Mouse (Mus musculus) adrenal gland, postnatal 10 days (tissue): ENCODE results near the gene Tle1. TPM values are rescaled to one million over a fixed set of nuclear protein-coding genes. Genes with fewer than 3 reads are reported as not detected.
A peak's percentile ranks its signal among the peaks of the same experiment; 100 is the strongest.

Experiments
- DNase-seq: peaks from one replicate; pipeline ENCODE4 v3.0.0; 2021; ENCODE audit warnings: mixed read lengths
- total RNA-seq, 2 experiments: library from RNA; stranded (reverse); gene quantifications; 2 replicates each; pipeline ENCODE4 v1.2.3; 2021

The Tle1 gene
- total RNA-seq, 2 experiments from 2014 or later, result 43.4 to 50.9 TPM

DNA sequence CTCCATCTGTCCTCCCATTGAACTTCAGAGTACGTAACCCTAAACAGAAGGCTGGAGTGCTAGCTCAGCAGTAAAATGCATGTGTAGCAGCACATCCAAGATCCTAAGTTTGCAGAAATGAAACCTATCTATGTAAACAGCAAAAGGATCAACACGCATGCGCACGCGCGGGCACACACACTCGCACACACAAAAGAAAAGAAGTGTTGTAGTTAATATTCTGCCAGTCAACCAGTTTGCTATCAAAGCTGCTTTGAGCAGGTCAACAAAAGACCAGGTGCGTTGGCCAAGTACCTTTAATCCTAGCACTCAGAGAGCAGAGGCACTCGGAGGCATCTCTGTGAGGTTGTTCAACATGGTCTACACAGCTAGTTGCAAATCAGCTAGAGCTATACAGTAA, 35.0 kb downstream of the Tle1 start:
- DNase-seq, result no peak

GRCm38 (mm10) chr4:72162445-72163218, 38.1 kb downstream of the Tle1 start:
- no peak for DNase-seq

DNA sequence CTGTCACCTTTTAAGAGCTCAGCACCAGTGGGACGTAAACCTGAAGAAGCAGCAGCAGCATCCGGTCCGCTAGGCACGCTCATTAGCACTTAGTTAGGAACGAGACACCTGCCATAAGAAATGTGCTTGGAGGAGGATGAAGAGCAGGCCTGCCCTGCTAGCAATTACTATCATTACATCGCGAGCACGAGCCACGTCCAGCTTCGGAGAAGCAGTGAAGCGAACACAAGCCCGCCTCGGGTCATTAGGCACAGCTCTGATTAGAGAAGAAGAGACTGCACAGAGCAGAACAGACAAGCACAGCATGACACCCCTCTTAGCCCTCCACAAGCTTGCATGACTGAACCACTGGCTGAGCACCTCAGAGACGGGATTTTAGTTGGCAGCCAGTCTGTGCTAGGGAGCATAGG, 40.6 kb downstream of the Tle1 start:
- no peak for DNase-seq

DNA sequence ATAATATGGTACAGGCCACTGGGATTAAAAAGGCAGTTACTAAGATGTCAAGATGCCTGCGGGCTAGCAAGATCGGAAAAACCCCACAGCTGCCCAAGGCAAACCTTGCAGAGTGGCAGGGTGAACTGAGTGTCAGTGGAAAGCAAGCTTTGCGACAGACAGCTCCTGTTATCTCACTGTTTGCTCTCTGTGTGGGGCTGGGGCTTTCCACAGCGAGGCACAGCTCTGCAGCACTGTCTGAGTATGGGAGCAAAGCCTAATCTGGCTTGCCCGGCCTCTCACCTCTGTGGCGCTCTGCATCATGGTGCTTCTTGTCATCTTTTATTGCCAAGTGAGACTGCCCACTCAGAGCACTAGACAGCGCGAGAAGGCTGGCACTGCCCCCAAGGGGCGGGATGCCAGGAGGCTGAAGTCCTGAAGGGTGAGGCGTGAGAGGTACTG, 42.8 kb downstream of the Tle1 start:
- DNase-seq, result no peak

DNA sequence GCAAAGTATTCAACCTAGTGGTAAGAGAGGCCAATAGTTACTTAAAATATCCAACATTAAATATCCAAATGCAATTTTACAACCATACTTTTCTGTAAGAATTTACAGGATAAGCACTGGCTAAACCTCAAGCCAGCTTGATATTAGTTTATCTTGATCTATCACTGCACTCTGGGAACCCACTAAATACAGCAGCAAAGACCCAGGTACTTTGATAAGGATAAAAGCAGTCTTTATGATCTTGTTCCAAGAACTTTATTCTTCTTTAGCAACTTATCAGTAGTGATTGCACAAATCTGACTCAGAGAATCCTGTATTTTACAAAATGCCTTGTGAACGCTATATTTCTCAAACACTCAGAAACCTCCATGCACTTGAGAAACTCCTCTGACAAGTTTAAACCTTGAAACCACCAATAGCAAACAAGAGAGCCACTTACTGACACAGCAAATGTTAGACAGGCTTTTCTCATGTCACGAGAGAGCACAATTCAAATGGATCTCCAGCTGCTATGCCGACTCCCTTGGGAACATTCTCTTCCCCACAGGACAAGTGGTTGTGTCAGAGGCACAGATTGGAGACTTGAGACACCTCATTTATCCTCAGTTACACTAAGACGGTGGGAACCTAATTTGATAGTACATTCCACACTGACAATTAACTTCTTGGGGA, 50.1 kb downstream of the Tle1 start:
- no peak for DNase-seq

GRCm38 (mm10) chr4:72146003-72146402, 54.7 kb downstream of the Tle1 start:
- DNase-seq, result no peak

GRCm38 (mm10) chr4:72144541-72144940, 56.2 kb downstream of the Tle1 start:
- no peak for DNase-seq

GRCm38 (mm10) chr4:72140706-72141105, 60.0 kb downstream of the Tle1 start:
- no peak for DNase-seq

DNA sequence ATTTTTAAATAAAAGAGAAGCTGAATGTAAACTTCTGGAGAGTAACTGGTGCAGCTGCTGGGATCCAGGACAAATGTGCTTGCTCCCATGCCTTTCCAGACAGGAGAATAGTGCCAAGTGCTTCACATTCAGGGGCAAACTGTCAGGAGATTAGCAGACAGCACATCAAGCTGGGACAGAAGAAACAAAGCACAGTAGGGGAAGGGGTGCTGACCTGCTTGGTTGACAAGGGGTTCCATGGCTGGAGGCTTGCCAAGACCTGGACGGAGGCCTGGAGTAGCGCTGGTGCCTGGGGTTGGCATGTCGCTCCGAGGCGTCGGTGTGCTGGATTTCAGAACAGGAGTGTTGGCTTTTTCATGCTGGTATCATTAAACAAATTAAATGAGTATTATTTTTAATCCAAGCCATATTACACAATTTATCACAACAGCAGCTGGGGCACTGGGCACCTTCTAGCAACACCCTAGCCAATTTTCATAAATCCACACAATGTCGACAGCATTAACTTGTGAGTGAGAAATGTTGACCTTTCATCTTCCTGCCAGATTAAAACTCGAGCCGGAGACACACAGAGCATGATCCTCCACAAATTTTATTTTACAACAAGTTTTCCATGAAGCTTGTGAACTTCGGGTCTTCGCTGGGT, 61.1 kb downstream of the Tle1 start:
- DNase-seq, result peak; percentile 21

DNA sequence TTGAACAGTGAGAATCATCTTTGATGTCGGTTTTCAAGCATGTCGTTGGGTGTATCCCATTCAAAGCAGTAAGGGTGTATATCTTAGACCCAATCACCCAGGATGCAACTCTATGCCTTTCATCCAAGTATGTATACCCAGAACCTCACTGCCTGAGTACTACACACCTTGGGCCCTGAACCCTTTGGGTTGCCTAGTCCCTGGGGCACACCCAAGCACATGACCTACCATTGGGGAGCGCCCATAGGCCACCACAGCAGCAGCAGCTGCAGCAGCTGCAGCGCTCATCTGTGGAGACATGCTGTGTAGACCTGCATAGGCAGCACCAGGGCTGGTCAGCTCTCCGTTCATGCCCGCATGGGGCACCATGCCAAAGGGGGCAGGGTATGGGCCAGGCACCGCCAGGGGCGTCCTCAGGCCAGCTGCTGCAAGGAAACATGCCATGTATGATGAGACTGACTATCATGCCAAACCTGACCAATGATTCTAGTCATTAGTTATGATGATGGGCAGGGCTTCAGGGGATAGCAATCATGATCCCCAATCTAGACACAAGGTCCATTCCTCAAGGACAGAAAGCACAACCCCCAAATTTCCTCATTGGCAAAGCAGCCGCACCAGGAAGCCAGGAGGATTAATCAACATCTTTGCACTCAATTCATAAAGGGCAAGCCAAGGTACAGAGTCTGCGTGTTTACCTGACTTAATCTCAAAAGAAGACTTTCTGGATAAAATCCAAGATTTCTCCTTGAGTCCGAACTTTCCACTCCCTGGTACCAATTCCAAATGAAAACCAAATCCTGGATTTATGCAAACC, 62.2 kb downstream of the Tle1 start:
- DNase-seq, result no peak

GRCm38 (mm10) chr4:72132646-72133045, 68.1 kb downstream of the Tle1 start:
- DNase-seq, result no peak

DNA sequence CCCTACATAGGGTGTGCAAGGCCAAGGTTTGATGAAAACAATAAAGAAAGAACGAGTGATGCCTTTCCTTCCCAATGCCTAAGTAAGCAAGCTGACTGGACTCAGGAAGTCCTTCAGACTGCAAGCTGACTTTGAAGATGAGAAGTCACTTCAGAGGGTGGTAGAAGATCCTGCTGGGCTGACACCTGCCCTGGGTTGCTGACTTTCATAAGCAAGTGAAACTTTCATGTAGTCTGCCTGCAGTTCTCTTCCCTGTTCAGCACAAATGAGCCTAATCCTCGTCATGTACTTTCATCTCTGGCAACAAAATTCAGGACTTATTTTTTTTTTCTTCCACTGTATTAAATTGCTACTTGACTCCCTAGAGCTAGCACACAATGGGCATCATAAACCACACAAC, 73.1 kb downstream of the Tle1 start:
- DNase-seq, result no peak

- no peak for DNase-seq
Measured at GRCm38 (mm10) chr4:72124790-72125189, 75.9 kb downstream of the Tle1 start.

GRCm38 (mm10) chr4:72122837-72123236, 77.9 kb downstream of the Tle1 start:
- DNase-seq, result no peak

DNA sequence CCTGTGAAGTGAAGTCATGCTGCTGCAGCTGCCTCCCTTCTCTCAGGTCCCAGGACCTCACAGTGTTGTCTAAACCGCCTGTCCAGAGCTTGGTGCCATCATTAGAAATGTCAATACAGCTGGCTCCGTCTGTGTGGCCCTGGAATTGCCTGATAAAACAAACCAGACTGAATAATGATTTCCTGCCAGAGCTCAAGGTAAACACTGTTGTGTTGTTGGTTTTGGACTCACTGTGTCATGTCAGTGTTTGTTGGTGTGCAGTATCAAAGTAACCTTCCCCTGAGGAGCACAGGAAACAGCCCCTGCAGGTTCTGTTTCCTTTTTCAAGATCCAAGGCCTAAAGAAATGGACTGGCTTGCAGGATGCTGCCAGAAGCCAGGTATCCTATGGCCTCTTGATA, 78.4 kb downstream of the Tle1 start:
- DNase-seq, result no peak

DNA sequence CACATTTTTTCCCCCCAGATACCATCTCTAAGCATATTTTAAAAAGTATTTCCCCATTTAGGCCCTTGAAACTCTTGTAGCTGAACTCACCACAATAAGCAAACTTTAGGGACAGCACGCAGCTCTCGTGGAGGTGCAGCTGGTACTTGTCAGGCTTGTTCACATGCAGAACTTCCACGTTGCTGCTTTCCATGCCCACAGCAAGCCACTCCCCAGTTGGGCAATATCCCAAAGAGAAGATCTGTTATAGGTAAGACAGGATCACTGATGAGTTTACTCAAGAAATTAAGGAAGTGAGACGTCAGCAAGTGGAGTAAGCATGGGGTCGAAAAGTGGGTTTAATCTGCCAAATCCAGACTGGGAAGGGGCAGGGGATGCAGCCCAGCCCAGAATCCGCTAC, 80.7 kb downstream of the Tle1 start:
- DNase-seq, result no peak

GRCm38 (mm10) chr4:72105702-72106101, 95.0 kb downstream of the Tle1 start:
- no peak for DNase-seq

- DNase-seq, result no peak
Measured at GRCm38 (mm10) chr4:72104186-72104585, 96.5 kb downstream of the Tle1 start.

DNA sequence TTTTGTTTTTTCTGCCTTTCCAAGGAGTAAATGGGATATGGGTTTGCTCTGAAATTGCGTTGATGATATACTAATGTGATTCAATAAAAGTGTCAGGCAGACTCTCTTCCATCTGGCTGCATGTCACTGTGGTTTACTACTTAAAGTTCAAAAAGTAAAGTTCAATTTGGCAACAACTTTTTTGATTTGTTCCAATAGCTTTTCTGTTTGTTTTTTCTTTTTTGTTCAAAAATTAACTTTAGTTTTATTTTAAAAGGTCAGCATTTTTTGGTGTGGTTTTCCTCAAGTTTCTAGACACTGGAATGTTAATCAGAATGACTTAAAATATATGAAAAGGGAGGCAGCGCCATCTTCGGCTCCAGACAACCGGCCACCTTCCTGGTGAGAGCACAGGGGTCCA, 112.9 kb downstream of the Tle1 start:
- no peak for DNase-seq

- DNase-seq, result no peak
Measured at GRCm38 (mm10) chr4:72069111-72069534, 131.6 kb downstream of the Tle1 start.

DNA sequence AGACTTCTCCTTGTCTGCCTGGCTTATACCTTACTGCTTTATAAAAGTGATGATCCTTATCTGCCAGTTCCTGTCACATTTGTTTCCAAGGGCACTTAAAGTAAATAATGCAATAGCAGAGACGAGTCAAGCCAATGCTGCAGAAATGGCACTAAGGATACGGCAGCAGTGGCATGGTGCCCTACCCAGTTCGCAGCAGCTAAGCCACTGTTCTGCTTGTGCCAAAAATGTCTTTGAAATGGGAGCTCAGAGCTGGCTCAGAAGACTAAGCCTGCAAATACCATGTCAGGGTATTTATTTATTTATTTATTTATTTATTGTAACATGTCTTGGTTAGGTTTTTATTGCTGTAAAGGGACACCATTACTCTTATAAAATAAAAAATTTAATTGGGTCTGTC, 132.8 kb downstream of the Tle1 start:
- DNase-seq, result peak; percentile 42
